Mouse (Mus musculus): ENCODE data around the gene Mob4. TPM values are rescaled to one million over a fixed set of nuclear protein-coding genes. Genes with fewer than 3 reads are reported as not detected.

Mob4 gene
- 189 and 208 TPM in 2 replicates for polyA plus RNA-seq (2015; fragmentation: Nextera tagmentation; extraction: Ambion mirVana)

GRCm38 (mm10) chr1:55130943-55131401, at the start of gene Mob4:
Gene Mob4, plus strand, starts transcription at chr1:55131231.
- Histone ChIP-seq H3K27me3 (no peaks in the 10 kb centered on the region), H3K36me3 (0 out of 2 replicates have a peak, but pooled peaks cover 5% of the 10 kb centered on the region), H3K4me1 (replicated peaks) (peaks cover 37% of the 10 kb centered on the region), H3K9me3 (no peaks in the 10 kb centered on the region), H3K4me3 (replicated peaks) (peak within 1 kb of the TSS; percentile 98), H3K27ac (peak within 1 kb of the TSS; percentile 98), H3K9ac (replicated peaks) (peak within 1 kb of the TSS; percentile 99), H3K4me2 (replicated peaks) (peak within 1 kb of the TSS; percentile 63)
- ATAC-seq = peak; percentile 98
- under 1% methylated on average over 42 of the region's 42 CpGs for WGBS

DNA sequence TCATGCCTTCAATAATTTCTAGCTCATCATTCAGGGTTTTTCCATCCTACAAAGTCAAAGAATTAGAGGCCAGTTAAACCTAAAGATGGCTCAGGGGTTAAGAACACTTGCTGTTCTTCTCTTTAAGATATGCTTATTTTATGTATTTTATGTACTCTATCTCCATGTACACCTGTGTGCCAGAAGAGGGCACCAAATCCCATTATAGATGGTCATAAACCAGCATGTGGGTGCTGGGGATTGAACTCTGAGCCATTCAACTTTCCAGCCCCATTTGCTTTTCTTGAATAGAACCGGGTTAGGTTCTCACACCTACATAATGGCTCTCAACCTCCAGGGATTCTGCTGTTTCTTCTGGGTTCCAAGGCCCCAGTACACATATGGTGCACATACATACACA, 48.9 kb upstream of the Mob4 start:
- 75% methylated on average over 1 of the region's 1 CpGs for WGBS
- ATAC-seq = no peak
- Histone ChIP-seq H3K4me2 (replicated peaks) (no peak overlapping the region), H3K9me3 (no peaks in the 10 kb centered on the region), H3K9ac (replicated peaks) (no peak overlapping the region), H3K27me3 (no peaks in the 10 kb centered on the region), H3K4me3 (replicated peaks) (no peak overlapping the region), H3K27ac (no peak overlapping the region), H3K4me1 (replicated peaks) (peaks cover 31% of the 10 kb centered on the region), H3K36me3 (peaks cover 74% of the 10 kb centered on the region)

GRCm38 (mm10) chr1:55085781-55086366, 45.2 kb upstream of the Mob4 start:
- Histone ChIP-seq H3K9ac (replicated peaks) (no peak overlapping the region; the same call in 1 of the 2 replicates), H3K4me2 (replicated peaks) (peak overlapping the region; percentile 98), H3K4me1 (replicated peaks) (peaks cover 47% of the 10 kb centered on the region), H3K27ac (no peak overlapping the region), H3K36me3 (peaks cover 39% of the 10 kb centered on the region), H3K9me3 (no peaks in the 10 kb centered on the region), H3K27me3 (no peaks in the 10 kb centered on the region), H3K4me3 (replicated peaks) (peak overlapping the region; percentile 95; the same call in 1 of the 2 replicates)
- 58% methylated on average over 7 of the region's 7 CpGs for WGBS
- no peak for ATAC-seq

- H3K4me1 ChIP-seq (replicated peaks) = peaks cover 47% of the 10 kb centered on the region
- WGBS = 1% methylated on average over 13 of the region's 13 CpGs
- no peaks in the 10 kb centered on the region for H3K27me3 ChIP-seq
- H3K4me2 ChIP-seq (replicated peaks) = peak overlapping the region; percentile 98
- peak overlapping the region; percentile 97 for H3K27ac ChIP-seq
- no peaks in the 10 kb centered on the region for H3K9me3 ChIP-seq
- peaks cover 35% of the 10 kb centered on the region for H3K36me3 ChIP-seq
- H3K9ac ChIP-seq (replicated peaks) = peak overlapping the region; percentile 95
- H3K4me3 ChIP-seq (replicated peaks) = peak overlapping the region; percentile 95
- no peak for ATAC-seq
Observed at GRCm38 (mm10) chr1:55086868-55087400, 44.1 kb upstream of the Mob4 start.

- under 1% methylated on average over 45 of the region's 57 CpGs for WGBS
- peak; percentile 87 for ATAC-seq
- Histone ChIP-seq H3K27ac (peak overlapping the region; percentile 97), H3K4me3 (replicated peaks) (peak overlapping the region; percentile 95), H3K36me3 (peaks cover 33% of the 10 kb centered on the region), H3K4me1 (replicated peaks) (peaks cover 47% of the 10 kb centered on the region), H3K9ac (replicated peaks) (peak overlapping the region; percentile 95), H3K27me3 (no peaks in the 10 kb centered on the region), H3K9me3 (no peaks in the 10 kb centered on the region), H3K4me2 (replicated peaks) (peak overlapping the region; percentile 98)
Observed at GRCm38 (mm10) chr1:55087401-55087904, 43.6 kb upstream of the Mob4 start.

GRCm38 (mm10) chr1:55087932-55088610, 43.0 kb upstream of the Mob4 start, which contains the start of the genes Hspe1 and Hspd1:
Gene Hspe1, plus strand, starts transcription at chr1:55088132.
Gene Hspd1, minus strand, starts transcription at chr1:55088243.
- H3K27ac ChIP-seq = peak within 1 kb of the TSS; percentile 97
- H3K9ac ChIP-seq (replicated peaks) = peak within 1 kb of the TSS; percentile 95
- peaks cover 47% of the 10 kb centered on the region for H3K4me1 ChIP-seq (replicated peaks)
- no peaks in the 10 kb centered on the region for H3K27me3 ChIP-seq
- H3K9me3 ChIP-seq = no peaks in the 10 kb centered on the region
- peak within 1 kb of the TSS; percentile 95 for H3K4me3 ChIP-seq (replicated peaks)
- peaks cover 27% of the 10 kb centered on the region for H3K36me3 ChIP-seq
- H3K4me2 ChIP-seq (replicated peaks) = peak within 1 kb of the TSS; percentile 98
- WGBS = 0% methylated on average over 69 of the region's 76 CpGs
- ATAC-seq = peak; percentile 96

DNA sequence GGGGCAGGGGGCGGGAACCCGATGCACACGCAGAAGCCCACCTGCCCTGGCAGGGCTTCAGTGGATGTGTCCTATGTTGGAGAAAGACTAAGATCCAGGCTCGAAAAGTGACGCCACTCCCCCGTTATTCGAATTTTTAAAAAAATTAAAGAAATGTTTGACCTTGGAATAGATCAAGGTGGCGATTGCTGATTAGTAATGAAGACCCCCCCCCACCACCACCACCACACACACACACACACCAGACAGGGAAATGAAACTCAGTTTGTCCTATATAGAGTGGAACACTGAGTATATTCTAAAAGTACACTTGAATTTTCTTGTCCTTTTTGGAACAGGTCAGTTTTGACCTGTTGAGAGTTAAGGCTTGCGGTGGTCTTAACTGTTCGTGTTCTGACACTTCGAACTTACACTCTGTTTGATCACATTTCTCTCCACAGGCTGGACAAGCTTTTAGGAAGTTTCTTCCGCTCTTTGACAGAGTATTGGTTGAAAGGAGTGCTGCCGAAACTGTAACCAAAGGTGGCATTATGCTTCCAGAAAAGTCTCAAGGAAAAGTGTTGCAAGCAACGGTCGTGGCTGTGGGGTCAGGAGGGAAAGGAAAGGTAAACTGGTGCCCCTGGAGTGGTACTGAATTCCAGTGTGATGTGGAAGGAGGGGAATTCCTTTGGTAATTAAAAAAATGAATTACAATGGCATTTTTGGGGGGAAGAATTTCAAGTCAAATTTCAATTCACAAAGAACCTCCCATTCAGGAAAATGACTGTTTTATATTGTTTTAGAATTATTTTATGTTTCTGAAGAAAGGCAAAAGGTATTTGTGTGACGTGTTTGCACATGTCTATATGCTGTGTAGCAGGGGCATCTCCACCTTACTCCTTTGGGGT, 42.2 kb upstream of the Mob4 start:
- H3K4me3 ChIP-seq (replicated peaks) = peak overlapping the region; percentile 95
- ATAC-seq = peak; percentile 7
- H3K27ac ChIP-seq = peak overlapping the region; percentile 97
- H3K9ac ChIP-seq (replicated peaks) = peak overlapping the region; percentile 95
- H3K4me2 ChIP-seq (replicated peaks) = peak overlapping the region; percentile 98
- no peaks in the 10 kb centered on the region for H3K9me3 ChIP-seq
- peaks cover 46% of the 10 kb centered on the region for H3K4me1 ChIP-seq (replicated peaks)
- 11% methylated on average over 16 of the region's 16 CpGs for WGBS
- H3K36me3 ChIP-seq = peaks cover 24% of the 10 kb centered on the region
- H3K27me3 ChIP-seq = no peaks in the 10 kb centered on the region

GRCm38 (mm10) chr1:55089498-55090064, 41.5 kb upstream of the Mob4 start:
- Histone ChIP-seq H3K4me3 (replicated peaks) (peak overlapping the region; percentile 95), H3K9ac (replicated peaks) (peak overlapping the region; percentile 21), H3K27ac (no peak overlapping the region), H3K36me3 (peaks cover 17% of the 10 kb centered on the region), H3K4me2 (replicated peaks) (peak overlapping the region; percentile 98), H3K27me3 (no peaks in the 10 kb centered on the region), H3K9me3 (no peaks in the 10 kb centered on the region), H3K4me1 (replicated peaks) (peaks cover 40% of the 10 kb centered on the region)
- WGBS = 91% methylated on average over 5 of the region's 5 CpGs
- ATAC-seq = no peak

DNA sequence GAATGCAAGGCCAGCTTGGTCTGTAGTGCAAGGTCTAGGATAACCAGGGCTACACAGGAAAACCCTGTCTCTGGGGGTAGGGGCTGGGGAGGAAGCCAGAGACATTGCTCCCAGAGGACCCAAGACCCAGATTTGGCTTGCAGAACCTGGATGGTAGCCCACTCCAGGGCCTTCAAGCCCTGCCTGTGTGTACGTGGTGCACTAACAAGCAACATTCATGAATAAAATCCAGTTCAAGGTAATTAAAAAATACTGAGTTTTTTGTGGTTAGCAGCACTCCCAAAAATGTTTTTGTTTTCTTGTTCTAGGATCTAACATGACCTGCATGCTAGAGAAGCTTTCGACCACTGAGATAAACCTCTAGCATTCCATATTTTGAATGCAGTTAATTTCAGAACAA, 39.0 kb upstream of the Mob4 start:
- peaks cover 14% of the 10 kb centered on the region for H3K36me3 ChIP-seq
- WGBS = 87% methylated on average over 2 of the region's 2 CpGs
- H3K9ac ChIP-seq (replicated peaks) = no peak overlapping the region
- no peak overlapping the region for H3K4me2 ChIP-seq (replicated peaks)
- no peak for ATAC-seq
- H3K27ac ChIP-seq = no peak overlapping the region
- no peaks in the 10 kb centered on the region for H3K27me3 ChIP-seq
- H3K4me3 ChIP-seq (replicated peaks) = no peak overlapping the region
- no peaks in the 10 kb centered on the region for H3K9me3 ChIP-seq
- peaks cover 16% of the 10 kb centered on the region for H3K4me1 ChIP-seq (replicated peaks)

GRCm38 (mm10) chr1:55092469-55092868, 38.6 kb upstream of the Mob4 start:
- Histone ChIP-seq H3K27ac (no peak overlapping the region), H3K36me3 (peaks cover 14% of the 10 kb centered on the region), H3K4me3 (replicated peaks) (no peak overlapping the region), H3K4me1 (replicated peaks) (peaks cover 16% of the 10 kb centered on the region), H3K4me2 (replicated peaks) (no peak overlapping the region), H3K27me3 (no peaks in the 10 kb centered on the region), H3K9me3 (no peaks in the 10 kb centered on the region), H3K9ac (replicated peaks) (no peak overlapping the region)
- 83% methylated on average over 1 of the region's 1 CpGs for WGBS
- ATAC-seq = no peak

- Histone ChIP-seq H3K9ac (replicated peaks) (no peak overlapping the region), H3K36me3 (no peaks in the 10 kb centered on the region), H3K4me2 (replicated peaks) (no peak overlapping the region), H3K9me3 (no peaks in the 10 kb centered on the region), H3K27ac (no peak overlapping the region), H3K4me1 (replicated peaks) (no peaks in the 10 kb centered on the region), H3K4me3 (replicated peaks) (no peak overlapping the region), H3K27me3 (no peaks in the 10 kb centered on the region)
- 93% methylated on average over 9 of the region's 9 CpGs for WGBS
- no peak for ATAC-seq
Observed at GRCm38 (mm10) chr1:55106919-55107585, 24.0 kb upstream of the Mob4 start.

All from midbrain, embryonic 13.5 days (tissue).